Mouse (Mus musculus) left cerebral cortex, adult 8-10 months (tissue): ENCODE results near the gene Cep41. TPM values are rescaled to one million over a fixed set of nuclear protein-coding genes. Genes with fewer than 3 reads are reported as not detected.

Experiments used
- DNase-seq, 2 experiments: peaks; one replicate each; pipeline ENCODE4 v3.0.0; 2022; ENCODE audit warnings: low spot score in 2 of 2
- total RNA-seq, 4 experiments: library from RNA; stranded (reverse); gene quantifications; 2 replicates each; pipeline ENCODE4 v1.2.4; 2022

Gene Cep41
- total RNA-seq, 4 experiments from 2014 or later = 4.9 to 6.6 (median 6.1) TPM

GRCm38 (mm10) chr6:30711365-30711763 lies 17.8 kb upstream of the Cep41 start:
- no peak for DNase-seq

- no peak for DNase-seq
These were observed 17.1 kb upstream of the Cep41 start for GRCm38 (mm10) chr6:30710371-30711364.

- DNase-seq = no peak
These were observed 15.6 kb upstream of the Cep41 start for GRCm38 (mm10) chr6:30709115-30709514.

GRCm38 (mm10) chr6:30703977-30704602 lies 10.5 kb upstream of the Cep41 start:
- no peak for DNase-seq

GRCm38 (mm10) chr6:30703476-30703875 lies 9.9 kb upstream of the Cep41 start:
- DNase-seq = no peak

- DNase-seq = no peak
These were observed 9.3 kb upstream of the Cep41 start for GRCm38 (mm10) chr6:30702881-30703280.

- no peak for DNase-seq
These were observed 6.6 kb upstream of the Cep41 start for GRCm38 (mm10) chr6:30700182-30700581.

GRCm38 (mm10) chr6:30698036-30698435 lies 4.5 kb upstream of the Cep41 start:
- no peak for DNase-seq

GRCm38 (mm10) chr6:30697464-30697863 lies 3.9 kb upstream of the Cep41 start:
- no peak for DNase-seq

GRCm38 (mm10) chr6:30695124-30695523 lies 1.6 kb upstream of the Cep41 start:
- DNase-seq = no peak

GRCm38 (mm10) chr6:30694209-30694608 lies 660 bp upstream of the Cep41 start:
- DNase-seq = peak in 1 of 2 experiments; percentile 42

- DNase-seq = no peak
These were observed 723 bp downstream of the Cep41 start for GRCm38 (mm10) chr6:30692826-30693225.

GRCm38 (mm10) chr6:30687198-30687597 lies 6.4 kb downstream of the Cep41 start:
- no peak for DNase-seq

GRCm38 (mm10) chr6:30684570-30684969 lies 9.0 kb downstream of the Cep41 start:
- DNase-seq = no peak

GRCm38 (mm10) chr6:30681935-30682900 lies 11.3 kb downstream of the Cep41 start:
- DNase-seq = peak in 1 of 2 experiments; percentile 63

- no peak for DNase-seq
These were observed 13.1 kb downstream of the Cep41 start for GRCm38 (mm10) chr6:30680442-30680841.

- DNase-seq = no peak
These were observed 14.0 kb downstream of the Cep41 start for GRCm38 (mm10) chr6:30679567-30679966.

- no peak for DNase-seq
These were observed 15.1 kb downstream of the Cep41 start for GRCm38 (mm10) chr6:30678482-30678881.

GRCm38 (mm10) chr6:30677591-30677990 lies 16.0 kb downstream of the Cep41 start:
- DNase-seq = no peak

- DNase-seq = no peak
These were observed 17.0 kb downstream of the Cep41 start for GRCm38 (mm10) chr6:30676506-30676905.

- no peak for DNase-seq
These were observed 18.2 kb downstream of the Cep41 start for GRCm38 (mm10) chr6:30675281-30675771.
